Mouse (Mus musculus) induced T-regulatory cell, adult 2 months (primary cell): Measurements from ENCODE around the gene Slc26a5.

Experiments
- DNase-seq: peaks from one replicate; pipeline ENCODE4 v3.0.0-alpha.2; 2012; ENCODE audit warnings: low read depth

Gene Slc26a5

DNA sequence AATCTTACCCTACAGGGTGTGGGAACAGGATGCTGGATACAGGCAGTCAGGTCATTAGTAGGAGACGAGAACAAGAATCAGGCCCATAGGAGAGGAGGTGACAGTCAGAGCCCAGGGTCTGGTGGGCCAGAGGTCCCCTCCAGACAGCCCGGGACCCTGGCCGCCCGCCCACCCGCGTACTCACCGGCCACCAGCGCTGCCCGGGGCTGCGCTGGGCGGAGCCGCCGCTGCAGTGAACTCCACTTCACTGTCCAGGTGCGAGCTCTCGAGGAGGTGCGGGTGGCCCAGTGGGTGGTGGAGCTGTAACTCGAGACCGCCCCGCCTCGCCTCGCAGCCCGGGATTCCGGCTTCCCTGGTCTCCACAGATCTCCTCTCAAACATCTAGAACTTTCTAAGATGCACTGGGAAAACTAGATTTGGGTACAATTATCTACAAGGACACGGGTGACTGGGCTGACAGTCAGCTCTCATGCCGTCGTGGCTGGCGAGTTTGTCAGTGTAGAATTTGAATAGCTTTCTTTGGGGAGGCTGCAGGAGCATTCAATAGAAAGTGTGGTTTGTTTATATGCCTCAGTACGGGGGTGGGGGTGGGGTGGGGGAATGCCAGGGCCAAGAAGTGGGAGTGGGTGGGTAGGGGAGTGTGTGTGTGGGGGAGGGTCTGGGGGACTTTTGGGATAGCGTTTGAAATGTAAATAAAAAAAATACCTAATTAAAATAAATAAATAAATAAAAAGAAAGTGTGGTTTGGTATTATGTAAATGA is at the start of gene Slc26a5:
Slc26a5 (minus strand) TSS at position 259 of the 762 bp plus-strand sequence.
- DNase-seq: no peak

DNA sequence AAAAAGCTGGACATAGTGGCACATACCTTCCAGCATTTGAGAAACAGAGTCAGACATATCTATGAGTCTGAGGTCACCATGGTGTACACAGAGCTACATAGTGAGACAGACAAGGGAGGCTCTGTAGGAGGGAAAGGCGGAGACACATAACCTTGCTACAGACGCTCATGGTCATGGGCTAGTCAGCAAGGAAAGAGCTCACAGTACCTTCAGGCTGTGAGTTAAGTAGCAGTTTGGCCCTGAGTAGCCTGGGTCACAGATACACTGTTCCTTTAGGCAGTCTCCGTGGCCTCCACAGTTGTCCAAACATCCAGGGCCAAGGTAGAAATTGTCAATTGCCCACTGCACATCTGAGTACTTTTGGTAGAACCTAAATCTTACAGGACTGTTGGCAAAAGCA is 49.4 kb upstream of the Slc26a5 start:
- no peak for DNase-seq

DNA sequence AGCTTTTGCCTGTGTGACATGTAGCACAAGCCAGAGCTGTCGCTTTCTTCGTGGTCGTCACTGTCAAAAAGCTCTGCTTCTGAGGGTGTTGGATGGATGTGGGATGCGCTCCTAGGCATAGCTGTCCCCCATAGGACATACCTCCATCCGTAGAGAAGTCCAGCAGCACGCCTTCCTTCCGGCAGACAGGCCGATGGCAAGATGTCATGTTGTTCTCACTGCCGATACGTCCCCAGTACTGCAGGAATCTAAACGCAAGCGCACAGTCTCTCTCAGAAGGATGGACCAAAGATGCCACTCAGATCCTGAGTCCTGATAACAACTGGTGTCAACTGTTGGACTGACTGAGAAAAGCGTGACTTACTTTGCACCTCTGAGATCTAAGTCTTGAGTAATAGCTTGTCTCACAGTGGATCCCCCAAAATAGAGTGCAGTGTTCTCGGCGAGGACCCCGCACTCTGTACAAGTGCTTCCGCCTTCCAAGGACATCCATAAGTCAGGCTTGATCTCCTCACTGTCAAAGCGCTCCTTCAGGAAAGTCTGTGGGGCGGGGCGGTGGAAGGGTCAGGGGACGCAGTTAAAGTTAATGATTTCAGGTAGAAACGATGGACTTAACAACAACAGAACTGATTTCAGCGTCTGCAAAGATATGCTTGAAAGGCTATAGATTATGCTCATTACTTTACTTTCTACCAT is 47.6 kb upstream of the Slc26a5 start:
- DNase-seq: no peak

DNA sequence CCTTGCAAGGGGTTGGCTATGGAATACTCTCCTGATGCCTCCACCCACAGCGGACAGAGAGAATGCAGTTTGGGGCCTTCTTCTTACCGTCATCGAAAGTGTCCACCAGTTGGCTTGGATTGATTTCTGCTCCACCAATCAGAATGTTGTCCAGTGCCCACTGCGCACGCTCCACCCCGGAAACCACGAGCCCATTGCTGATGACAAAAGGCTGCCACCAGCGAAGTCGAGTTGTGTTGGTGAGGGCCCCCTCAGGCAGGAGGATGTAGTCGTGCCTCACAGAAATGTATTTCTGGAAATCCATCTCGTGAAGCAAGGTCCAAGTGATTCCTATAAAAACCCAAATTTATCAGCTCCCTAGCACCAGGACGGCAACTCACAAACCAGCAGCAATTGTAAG is 45.3 kb upstream of the Slc26a5 start:
- DNase-seq: no peak

DNA sequence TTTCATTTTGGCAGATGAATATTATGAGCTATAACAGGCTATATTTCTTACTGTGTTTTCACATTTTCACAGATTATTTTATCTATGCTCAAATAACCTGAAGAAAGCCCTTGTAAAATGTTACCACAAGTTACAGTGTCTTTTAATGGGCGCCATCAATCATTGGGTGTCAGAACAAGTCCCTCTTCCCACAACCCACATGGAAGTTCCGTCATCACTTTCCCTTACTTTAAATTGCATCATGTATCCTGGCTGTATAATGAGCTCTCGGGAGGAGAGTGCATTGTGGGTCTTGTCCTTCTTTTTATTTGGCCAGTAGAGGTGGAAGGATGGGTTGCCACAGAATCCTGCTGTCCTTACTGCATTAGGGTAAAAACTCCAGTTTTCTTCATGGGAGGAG is 44.3 kb upstream of the Slc26a5 start:
- DNase-seq: no peak

DNA sequence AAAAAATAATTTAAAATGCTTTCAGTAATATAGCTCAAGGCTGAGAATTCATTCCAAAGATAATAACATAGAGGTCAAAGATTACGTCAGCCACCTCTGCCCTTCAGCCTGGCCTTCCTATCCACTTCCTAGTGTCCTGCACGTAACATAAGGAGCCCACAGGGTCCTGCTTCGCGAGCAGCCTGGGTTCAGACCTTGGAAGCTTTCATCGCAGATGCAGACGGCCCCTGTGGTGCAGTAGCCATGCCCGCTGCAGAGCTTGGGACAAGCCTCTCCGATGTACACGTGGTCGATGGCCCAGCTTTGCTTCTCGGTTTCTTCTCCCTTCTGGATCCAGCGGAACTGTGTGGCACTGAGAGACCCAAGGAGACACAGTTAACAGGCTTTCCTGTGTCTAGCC is 36.0 kb upstream of the Slc26a5 start:
- no peak for DNase-seq

DNA sequence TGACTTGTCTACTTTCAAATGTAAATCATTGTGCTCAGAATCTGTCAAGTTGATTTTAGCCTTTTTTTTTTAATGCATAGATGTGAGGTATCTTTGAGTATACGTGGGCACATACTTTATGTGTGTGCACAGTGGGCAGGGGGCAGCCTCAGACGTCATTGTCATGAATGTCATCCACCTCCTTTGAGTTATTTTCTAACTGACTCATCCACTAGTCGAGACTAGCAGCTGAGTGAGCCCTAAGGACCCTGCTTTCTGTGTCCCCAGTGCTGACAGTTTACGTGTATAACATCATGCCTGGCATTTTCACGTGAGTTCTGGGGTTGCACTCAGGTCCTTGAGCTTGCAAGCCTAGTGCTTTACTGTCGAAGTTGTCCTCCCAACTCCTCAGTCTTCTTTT is 35.5 kb upstream of the Slc26a5 start:
- no peak for DNase-seq

DNA sequence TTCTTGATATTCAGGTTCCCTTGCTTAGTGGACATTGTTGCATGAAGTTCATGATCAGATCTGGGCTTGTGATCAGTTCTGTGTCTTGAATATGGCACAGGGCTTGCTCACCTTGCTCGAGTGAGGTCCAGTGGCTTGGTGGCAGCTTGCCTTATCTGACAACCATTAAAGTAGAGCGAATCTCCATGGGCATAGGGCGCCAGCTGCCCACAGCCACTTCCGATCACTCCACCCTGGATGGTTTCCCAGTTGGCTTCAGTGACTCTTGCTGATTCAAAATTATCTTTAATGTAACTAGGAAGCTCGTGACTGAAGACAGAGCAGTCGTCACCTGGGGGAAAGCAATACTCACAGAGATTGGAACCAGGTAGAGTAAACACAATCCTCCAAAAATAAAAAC is 33.5 kb upstream of the Slc26a5 start:
- no peak for DNase-seq

DNA sequence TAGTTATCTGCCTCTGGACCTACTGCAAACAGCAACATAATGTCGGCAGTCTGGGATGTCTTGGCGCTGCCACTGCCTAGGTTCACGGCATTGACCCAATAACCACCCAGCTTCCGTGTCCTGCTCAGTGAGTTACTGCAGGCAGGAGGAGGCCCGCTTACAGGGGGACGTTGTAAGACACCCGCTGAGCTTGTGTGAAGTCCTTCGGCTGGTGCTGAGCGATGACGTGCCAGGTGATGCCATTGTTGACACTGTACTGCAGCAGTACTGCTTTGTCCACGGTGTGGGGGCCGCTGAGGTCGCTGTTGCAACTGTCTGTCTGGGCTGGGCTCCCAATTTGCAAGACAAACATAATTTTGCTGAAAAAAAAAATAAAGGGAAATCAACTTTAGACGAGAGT is 31.2 kb upstream of the Slc26a5 start:
- no peak for DNase-seq

DNA sequence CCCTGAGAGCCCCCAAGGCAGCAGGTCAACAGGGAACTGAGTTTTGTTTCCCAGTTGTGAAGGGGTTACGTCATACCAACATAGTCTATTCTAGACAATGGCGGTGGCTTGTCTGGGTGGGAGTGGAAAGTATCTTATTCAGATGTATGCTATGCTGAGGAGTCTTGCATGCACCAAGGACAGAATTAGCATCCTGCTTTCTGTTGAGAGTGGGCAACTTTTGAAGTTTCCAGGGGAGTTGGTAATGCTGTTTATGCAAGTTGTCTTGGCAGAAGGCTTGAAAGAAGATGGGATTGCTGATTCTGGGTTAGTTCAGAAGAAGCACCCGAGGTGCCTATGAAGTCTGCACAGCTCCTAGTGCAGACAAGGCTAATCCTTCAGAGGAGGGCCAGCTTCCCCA is 28.8 kb upstream of the Slc26a5 start:
- DNase-seq: no peak

DNA sequence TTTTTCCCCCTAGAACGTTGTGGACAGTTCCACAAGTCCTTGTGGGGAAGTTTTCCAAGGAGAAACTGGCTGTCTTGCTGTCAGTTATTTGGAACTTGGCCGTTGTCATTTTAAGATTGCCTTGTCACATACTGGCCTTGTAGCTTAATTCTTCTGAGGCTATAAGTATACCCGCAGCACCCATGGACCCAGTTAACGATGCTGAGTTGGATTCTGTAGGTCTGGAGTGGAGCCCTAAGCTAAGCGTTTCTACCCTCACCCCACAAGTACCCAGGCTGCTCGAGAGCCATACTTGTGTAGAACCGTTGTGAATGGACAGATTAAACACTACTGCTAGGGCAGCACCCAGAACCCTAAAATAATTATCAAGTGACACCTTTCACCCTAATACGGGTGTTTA is 1.3 kb upstream of the Slc26a5 start:
- DNase-seq: no peak

DNA sequence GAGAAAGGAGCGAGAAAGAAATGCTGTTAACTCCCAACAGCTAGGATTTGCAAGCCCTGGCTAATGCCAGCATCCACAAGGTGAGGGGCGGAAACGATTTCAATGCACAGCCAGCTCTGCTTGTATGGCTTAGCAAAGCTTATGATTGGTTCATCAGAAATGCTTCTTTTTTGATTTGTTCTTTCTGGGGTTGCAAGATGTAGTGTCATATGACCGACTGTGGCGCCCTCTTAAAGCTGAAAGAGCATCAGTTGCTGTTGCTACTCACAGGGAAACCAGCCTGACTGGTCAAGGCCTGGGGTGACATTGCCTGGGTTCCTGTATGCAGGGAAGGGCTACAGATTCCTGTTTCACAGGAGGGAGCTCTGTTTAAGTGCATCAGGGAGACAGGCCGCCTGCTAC is 908 bp upstream of the Slc26a5 start:
- DNase-seq: no peak

DNA sequence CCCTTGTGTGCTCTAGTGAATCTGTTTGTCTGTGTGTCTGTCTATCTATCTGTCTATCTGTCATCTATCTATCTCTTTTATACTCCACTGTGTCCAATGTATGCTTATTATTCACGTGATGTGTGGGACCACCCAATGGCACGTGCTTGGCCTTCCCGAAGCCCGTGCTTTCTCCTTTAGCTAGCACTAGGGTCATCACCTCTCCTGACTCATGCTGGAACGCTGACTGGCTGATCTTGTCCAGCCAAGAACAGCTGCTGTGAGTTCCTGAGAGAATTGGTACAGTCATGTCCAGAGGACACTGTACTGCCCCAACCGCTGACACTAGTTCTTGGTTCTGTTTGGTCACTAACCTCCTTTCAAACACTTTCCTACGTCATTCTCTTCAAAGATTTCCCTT is 6.8 kb downstream of the Slc26a5 start:
- no peak for DNase-seq

DNA sequence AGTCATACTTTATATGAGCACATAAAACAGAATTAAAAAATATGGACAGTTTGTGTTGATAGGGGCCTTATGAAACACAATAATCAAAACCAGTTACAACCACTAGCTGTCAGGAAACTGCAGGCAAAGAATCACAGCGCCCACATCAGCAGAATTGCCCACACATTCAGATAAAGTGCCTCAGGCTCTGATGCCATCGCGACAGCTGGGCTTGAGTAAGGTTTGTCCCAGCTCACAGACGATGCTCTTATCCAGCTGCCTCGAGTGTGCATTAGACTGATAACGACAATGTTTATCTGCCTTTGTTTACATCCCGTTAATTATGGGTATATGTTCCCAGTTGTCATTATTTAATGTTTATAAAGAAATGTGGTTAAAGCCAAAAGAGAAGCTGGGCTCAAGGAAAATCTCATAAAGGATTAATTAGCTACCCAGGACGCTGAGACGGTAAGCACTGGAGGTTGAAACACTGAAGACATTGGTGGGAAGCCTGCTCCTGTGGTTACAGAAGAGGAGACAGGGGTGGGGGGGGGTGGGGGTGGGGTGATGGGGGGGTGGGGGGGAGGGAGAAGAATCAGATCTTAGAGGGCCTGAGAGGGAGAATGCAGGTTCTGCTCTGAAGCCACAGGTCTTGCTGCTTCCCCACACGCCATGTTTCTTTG is 13.6 kb downstream of the Slc26a5 start:
- DNase-seq: no peak

DNA sequence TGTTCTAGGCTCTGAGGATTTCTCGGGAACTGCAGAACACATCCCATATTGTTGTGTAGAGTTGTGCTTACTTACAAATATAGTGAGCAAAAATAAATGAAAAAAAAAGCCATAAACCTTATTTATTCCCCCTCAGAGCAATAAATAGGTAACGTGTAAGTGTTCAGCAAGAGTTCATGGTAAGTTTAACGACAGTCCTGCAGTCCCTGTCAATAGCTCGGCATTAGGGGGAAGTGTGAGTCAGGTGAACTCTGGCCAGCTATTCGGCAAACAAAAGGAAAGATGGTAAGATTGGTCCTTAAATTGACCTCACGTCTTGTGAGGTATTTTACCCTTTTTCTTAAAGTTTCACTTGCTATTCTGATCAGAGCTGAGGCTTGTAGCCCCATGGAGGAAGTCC is 18.0 kb downstream of the Slc26a5 start:
- no peak for DNase-seq

DNA sequence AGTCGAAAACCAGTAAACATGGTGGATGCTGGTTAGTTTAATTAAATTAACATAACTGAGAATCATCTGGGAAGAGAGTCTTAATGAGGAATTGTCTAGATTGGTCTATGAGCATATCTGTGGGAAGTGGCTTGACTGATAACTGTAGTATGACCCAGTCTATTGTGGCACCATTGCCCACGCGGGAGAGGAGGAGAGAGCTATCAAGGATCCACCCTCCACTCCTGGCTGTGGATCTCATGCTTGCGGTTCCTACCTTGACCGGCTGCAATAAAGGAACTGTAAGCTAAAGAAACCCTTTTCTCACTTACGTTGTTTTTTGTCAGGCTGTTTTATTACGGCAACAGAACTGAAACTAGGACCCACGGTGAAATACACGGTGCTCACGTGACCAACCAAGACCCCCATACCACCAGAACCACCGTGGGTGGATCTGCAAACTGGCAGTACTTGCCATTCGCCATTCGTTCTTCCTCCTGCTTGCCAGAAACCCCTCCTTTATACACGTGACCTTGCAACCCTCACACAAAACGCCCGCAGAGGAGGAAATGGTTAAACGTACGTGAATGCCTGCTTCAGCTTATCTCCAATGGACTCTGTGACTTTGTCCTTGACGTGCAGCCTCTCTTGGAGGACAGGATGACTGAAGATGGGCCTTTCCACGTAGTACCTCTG is 18.7 kb downstream of the Slc26a5 start:
- DNase-seq: no peak

DNA sequence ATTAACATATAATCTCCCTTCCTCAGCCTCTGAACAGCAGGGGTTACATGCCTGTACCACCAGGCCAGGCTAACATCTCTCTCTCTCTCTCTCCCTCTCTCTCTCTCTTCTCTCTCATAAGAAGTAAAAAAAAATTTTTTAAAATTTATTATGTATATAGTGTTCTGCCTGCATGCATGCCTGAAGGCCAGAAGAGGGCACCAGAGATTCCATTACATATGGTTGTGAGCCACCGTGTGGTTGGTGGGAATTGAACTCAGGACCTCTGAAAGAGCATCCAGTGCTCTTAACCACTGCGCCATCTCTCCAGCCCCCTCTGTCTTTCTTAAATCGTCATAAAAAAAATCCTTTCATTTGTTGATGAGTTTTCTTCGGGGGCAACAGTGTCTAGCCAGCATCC is 20.7 kb downstream of the Slc26a5 start:
- DNase-seq: peak; percentile 18

DNA sequence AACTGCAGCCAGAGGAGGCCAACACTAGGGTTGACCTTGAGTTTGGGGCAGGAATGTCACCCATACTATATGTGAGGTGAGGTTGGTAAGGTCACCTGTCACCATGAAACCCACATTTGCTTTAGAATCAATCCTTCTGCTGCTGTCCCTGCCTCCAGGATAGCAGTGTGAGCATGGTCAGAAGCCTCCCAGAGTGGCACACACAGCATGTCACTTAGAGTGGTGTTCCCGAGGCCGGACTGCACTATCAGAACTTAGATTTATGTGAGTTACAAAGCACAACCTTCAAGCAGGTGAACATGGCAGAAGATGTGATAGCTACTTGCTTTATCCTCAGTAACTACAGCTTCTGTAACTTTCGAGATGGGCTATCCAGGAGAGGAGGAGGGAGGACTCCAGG is 33.6 kb downstream of the Slc26a5 start:
- no peak for DNase-seq

DNA sequence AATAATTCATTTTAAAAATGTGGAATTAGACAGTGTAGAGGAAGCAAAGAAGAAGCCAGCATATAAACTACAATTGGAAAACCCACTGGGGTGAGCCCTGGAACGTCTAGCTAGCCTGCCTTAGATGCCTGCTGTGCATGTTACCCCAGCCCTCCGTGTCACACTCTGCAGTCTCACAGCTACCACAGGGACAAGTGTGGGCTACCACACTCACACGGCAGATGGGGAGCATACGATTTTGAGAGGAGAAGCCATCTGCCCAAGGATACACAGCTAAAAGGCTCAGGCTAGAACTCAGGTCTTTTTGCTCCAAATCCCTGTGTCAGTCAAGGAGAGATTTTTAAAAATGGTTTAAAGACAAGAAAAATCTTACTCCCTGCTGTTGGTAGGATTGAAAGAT is 36.5 kb downstream of the Slc26a5 start:
- DNase-seq: no peak

DNA sequence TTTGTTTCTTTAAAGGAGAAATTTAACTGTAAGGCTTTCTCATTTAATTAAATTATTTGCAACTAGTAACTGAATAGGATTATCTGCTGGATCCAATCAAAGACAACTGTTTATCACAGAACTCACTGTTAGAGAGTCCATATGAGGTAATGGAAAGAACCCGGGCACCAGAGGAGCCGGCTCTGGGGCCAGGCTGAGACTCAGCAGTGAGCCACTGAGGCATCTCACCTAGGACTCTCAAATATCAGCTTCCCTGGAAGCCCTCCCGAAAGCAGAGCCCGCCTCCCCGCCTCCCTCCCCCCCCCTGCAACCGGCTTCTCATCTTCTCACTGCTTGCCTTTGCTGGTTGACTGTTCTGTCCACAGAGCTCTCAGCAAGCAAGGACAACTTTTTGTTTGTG is 37.8 kb downstream of the Slc26a5 start:
- no peak for DNase-seq

DNA sequence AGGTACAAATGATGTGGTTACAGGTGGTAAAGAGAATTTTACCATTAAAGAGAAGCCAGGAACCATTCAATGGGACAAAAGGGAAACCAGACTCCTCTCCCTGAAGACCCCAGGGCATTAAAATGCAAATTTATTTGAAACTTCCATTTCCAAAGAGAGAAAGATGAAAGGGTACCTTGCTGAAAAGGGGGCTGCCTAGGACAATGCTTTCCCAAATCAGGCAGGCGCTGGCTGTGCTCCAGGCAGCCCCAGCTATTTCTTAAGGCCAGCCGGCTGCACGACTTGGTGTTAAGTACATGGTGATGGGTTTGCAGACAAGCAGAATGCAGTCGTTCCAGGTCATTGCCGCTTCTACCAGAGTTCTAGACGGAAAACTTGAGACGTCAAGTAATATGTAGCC is 39.0 kb downstream of the Slc26a5 start:
- DNase-seq: no peak

DNA sequence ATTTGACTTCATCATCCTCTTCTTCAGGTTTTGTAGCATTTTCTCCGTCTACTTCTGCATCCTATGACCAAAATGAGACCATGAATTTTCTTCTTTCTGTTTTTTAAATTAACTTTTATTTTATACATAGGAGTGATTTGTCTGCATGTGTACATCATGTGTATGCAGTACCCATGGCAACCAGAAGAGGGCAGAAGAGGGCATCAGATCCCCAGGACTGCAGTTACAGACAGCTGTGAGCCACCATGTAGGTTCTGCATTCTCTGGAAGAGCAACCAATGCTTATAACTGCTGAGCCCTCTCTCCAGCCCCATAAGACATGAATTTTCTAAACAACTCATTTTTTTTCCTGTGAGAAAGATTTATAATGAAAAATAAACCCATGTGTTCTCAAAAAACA is 51.4 kb downstream of the Slc26a5 start:
- peak; percentile 54 for DNase-seq

DNA sequence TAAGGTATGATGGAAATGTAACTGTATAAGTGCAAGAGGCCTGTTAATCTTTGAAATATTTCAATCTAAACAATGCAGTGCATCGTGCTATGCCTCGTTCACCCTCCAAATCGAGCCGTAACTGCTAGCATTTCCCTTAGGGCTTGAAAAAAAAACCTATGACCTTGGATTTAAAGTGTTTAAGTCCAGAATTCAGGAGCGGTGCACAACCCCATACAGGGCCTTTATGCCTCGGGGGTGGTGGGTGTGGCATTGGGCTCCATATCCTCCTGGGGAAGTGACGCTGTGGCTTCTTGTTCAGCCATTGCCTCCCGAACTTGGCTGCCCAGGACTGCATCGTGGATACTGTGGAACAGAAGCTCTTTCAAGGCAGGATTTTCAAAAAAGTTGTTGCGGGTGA is 54.5 kb downstream of the Slc26a5 start:
- DNase-seq: no peak
